Mouse (Mus musculus) C2C12 (cell line): ENCODE results near the gene Nfe2l3.

Experiments
- CTCF ChIP-seq: IDR thresholded peaks from one replicate; pipeline ENCODE4 v1.5.1; 2011; ENCODE audit not compliant: control insufficient read depth, insufficient read depth, insufficient read length
- USF1 ChIP-seq: IDR thresholded peaks from one replicate; pipeline ENCODE4 v1.6.1; 2011; ENCODE audit warnings: low read depth, mild to moderate bottlenecking, control low read depth, moderate library complexity

DNA sequence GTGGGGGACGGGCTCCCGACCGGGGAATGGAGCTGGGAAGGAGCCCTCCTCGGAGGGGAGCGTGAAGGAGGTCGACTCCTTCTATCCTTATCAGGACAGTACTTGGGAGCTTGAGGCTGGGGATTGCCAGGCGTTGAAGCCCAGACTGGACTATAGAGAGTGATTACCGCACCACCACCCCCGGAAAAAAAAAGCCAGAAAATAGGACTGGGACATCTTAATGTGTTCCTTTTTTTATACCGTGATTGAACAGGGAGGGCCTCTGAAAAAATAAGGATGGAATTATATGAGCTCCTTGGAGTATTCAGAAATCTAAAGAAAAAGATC, 38.7 kb downstream of the Nfe2l3 start:
- TF ChIP-seq CTCF (no peak), USF1 (no peak)
